Mouse (Mus musculus) naive thymus-derived CD4-positive, alpha-beta T cell, adult 5 months (primary cell): Measurements from ENCODE around the gene Rbm15b. TPM values are rescaled to one million over a fixed set of nuclear protein-coding genes. Genes with fewer than 3 reads are reported as not detected.

Source experiments
- polyA plus RNA-seq: library from polyadenylated mRNA; unstranded; fragments of 100-300 nt; shearing (Covaris generic); gene quantifications from one replicate; pipeline ENCODE4 v1.2.1, GENCODE M21; 2017

The Rbm15b gene
- polyA plus RNA-seq: 44.2 TPM

DNA sequence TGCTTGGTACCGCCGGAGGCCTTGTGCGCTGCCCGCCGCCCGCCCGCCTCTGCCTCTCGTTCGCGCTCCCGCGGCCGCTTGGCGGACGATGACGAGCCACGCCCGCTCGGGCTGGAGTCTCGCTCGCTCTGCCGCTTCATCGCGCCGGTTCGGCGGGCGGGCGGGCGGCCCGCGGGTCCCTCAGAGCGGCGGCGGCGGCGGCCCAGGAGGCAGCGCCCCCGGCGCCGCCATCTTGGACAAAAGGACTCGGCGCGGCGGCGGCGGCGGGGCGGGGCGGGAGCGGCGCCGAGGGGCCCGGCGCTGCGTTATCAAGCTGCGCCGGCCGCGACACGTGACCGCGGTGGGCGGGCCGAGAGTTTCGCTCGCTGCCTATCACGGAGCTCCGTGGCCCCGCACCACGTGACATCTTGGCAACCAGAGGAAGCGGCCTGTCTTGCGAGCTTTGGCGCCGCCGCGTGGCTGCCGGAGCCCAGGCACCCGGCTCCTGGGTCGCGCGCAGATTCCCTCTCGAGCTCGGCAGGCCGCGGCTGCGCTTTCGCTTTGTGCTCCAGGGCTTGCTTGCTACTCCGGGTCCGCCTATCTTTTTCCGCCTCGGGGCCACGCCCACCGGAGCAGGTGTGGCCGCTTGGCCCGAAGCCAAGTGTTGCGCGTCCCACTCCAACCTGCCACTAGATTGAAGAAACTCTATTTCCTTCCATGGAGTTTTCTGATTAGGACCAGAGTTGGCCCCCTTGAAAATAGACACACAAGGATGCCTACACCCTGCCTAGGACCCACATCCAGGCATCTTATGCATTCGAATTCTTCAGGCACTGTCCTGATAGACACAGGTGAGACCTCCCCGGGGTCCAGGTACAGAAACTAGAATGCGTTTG, at the start of gene Rbm15b:
Gene Rbm15b (minus strand): TSS at position 601 of the 875 bp plus-strand sequence.

DNA sequence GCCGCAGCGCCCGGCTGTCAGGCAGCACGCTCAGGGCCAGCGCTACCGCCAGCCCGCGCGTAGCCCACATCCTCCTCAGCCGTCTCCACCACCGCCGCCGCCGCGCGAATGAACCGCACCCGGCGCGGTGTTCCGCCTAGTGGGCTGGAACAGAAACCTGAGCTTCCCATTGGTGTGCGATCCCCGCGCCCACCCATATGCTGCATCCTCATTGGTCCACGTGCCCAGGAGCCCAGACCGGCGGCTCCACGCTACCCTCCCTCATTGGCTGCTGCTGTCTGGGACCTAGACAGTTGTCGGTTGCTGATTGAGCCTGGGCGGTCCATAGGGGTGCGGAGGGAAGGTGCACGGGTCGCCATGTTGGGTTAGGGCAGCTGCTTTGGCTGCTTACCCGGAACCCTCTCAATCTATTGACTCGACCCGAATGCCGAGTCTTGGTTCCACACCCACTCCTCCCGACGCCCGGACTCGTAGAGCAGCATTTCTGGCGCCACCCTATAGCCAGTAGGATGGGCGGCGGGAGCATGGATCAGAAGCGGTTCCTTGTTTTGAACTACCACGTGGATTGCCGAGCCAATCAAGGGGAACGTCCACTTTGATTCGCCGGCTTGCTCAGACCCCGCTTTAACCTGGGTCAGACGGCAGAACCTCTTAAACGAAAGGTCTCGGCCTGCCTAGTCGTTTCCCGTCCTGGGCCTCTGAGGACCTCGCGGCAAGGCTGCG, 4.8 kb upstream of the Rbm15b start, which contains the start of gene Manf:
Gene Manf (minus strand): TSS at position 151 of the 723 bp plus-strand sequence.

Other genes with a start within 250 kb of the Rbm15b start
- gene Grm2, start 231.3 kb downstream of the Rbm15b start, polyA plus RNA-seq: not detected
- 63.1 TPM for gene Tex264, start 201.5 kb downstream of the Rbm15b start, polyA plus RNA-seq
- gene Rad54l2, start 98.2 kb downstream of the Rbm15b start, polyA plus RNA-seq: 7.4 TPM
- 63.5 TPM for gene Dcaf1, start 65.6 kb downstream of the Rbm15b start, polyA plus RNA-seq
- 98.1 TPM for gene Manf, start 4.6 kb upstream of the Rbm15b start, polyA plus RNA-seq